Mouse (Mus musculus): Measurements from ENCODE around the gene Tnni1. TPM values are rescaled to one million over a fixed set of nuclear protein-coding genes. Genes with fewer than 3 reads are reported as not detected.

The Tnni1 gene
- total and polyA plus RNA-seq, 2 experiments from 2014 or later, result 4,392 to 4,592 TPM

DNA sequence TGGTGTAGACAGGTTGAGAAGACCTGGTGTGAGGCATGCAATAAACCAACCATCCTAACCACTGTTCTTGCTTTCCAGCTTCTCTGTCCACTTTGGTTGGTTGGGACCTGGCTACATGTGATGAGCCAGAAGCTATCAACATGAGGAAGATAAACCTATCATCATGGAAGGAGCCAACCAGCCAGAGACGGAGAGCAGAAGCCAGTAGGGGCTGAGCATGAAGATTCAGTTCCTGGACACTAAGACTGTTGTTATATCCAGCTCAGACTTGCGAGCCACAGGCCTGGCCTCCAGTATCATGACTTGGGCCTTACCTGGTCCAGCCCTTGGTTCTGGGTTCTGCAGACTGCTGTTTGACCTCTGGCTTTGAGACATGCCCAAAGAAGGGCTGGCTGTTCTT lies 10.8 kb upstream of the Tnni1 start:
- Histone ChIP-seq H3K4me1 (ENCODE audit: control insufficient read depth, insufficient read depth) (peaks cover 57% of the 10 kb centered on the region), H3K9ac (replicated peaks; ENCODE audit: low read depth, low read length) (no peak overlapping the region), H3K27ac (ENCODE audit: low read depth) (no peak overlapping the region), H3K4me3 (ENCODE audit: low read depth, low read length) (peak overlapping the region; percentile 72), H3K27me3 (ENCODE audit: control insufficient read depth, insufficient read depth, low read length) (no peaks in the 10 kb centered on the region), H3K36me3 (replicated peaks; ENCODE audit: control insufficient read depth, insufficient read depth, low read length) (peaks cover 17% of the 10 kb centered on the region), H3K4me2 (ENCODE audit: low read depth, low read length) (peak overlapping the region; percentile 85), H3K9me3 (replicated peaks; ENCODE audit: control insufficient read depth, low read length) (no peaks in the 10 kb centered on the region)
- DNase-seq (ENCODE audit: low spot score) (no peak), ATAC-seq (ENCODE audit: insufficient read depth, low read depth) (no peak)
- WGBS, result 49% methylated on average over 2 of the region's 2 CpGs
- TF ChIP-seq EP300 (IDR thresholded peaks at IDR 0.05; ENCODE audit: low read depth) (no peak), CTCF (IDR thresholded peaks at IDR 0.05; ENCODE audit: low read depth) (no peak)

DNA sequence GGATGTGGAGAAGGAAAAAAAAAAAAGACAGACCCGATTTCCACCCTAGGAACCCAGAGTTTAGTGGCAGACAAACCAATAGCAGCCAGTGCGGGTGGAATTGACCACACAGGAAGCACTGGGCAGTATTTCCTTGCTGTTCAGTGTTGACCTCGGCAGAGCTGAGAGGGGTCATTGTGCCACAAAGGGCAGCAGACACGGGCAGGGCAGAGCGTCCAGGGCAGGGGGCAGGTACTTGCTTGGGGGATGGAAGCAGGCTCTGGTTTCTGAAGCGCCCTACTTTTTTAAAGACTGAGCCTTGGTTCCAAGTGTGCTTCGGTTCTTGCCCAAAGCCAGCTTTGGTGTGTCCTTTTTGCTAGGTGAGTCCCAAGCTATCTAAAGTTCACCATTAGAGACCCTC lies 9.0 kb upstream of the Tnni1 start:
- no peaks in the 10 kb centered on the region for H3K27me3 ChIP-seq (ENCODE audit: control insufficient read depth, insufficient read depth, low read length)
- 74% methylated on average over 7 of the region's 7 CpGs for WGBS
- H3K36me3 ChIP-seq (replicated peaks; ENCODE audit: control insufficient read depth, insufficient read depth, low read length), result peaks cover 17% of the 10 kb centered on the region
- DNase-seq (ENCODE audit: low spot score) (no peak), ATAC-seq (ENCODE audit: insufficient read depth, low read depth) (no peak)
- no peak overlapping the region for H3K4me2 ChIP-seq (ENCODE audit: low read depth, low read length)
- no peak overlapping the region for H3K9ac ChIP-seq (replicated peaks; ENCODE audit: low read depth, low read length)
- TF ChIP-seq CTCF (IDR thresholded peaks at IDR 0.05; ENCODE audit: low read depth) (no peak), EP300 (IDR thresholded peaks at IDR 0.05; ENCODE audit: low read depth) (no peak)
- peak overlapping the region; percentile 60; the same call in 1 of the 2 replicates for H3K27ac ChIP-seq (ENCODE audit: low read depth)
- peaks cover 47% of the 10 kb centered on the region for H3K4me1 ChIP-seq (ENCODE audit: control insufficient read depth, insufficient read depth)
- no peaks in the 10 kb centered on the region for H3K9me3 ChIP-seq (replicated peaks; ENCODE audit: control insufficient read depth, low read length)
- no peak overlapping the region for H3K4me3 ChIP-seq (ENCODE audit: low read depth, low read length)

- Histone ChIP-seq H3K27me3 (ENCODE audit: control insufficient read depth, insufficient read depth, low read length) (no peaks in the 10 kb centered on the region), H3K9me3 (replicated peaks; ENCODE audit: control insufficient read depth, low read length) (no peaks in the 10 kb centered on the region), H3K4me1 (ENCODE audit: control insufficient read depth, insufficient read depth) (peaks cover 45% of the 10 kb centered on the region), H3K9ac (replicated peaks; ENCODE audit: low read depth, low read length) (peak overlapping the region; percentile 23; the same call in 1 of the 2 replicates), H3K27ac (ENCODE audit: low read depth) (peak overlapping the region; percentile 60), H3K4me2 (ENCODE audit: low read depth, low read length) (no peak overlapping the region), H3K36me3 (replicated peaks; ENCODE audit: control insufficient read depth, insufficient read depth, low read length) (peaks cover 17% of the 10 kb centered on the region), H3K4me3 (ENCODE audit: low read depth, low read length) (no peak overlapping the region)
- no peak for TF ChIP-seq CTCF (IDR thresholded peaks at IDR 0.05; ENCODE audit: low read depth)
- TF ChIP-seq EP300 (IDR thresholded peaks at IDR 0.05; ENCODE audit: low read depth), result no peak
- 27% methylated on average over 12 of the region's 12 CpGs for WGBS
- ATAC-seq (ENCODE audit: insufficient read depth, low read depth) (peak; percentile 38), DNase-seq (ENCODE audit: low spot score) (peak; percentile 65)
Observed at GRCm38 (mm10) chr1:135770896-135771572, 8.2 kb upstream of the Tnni1 start.

DNA sequence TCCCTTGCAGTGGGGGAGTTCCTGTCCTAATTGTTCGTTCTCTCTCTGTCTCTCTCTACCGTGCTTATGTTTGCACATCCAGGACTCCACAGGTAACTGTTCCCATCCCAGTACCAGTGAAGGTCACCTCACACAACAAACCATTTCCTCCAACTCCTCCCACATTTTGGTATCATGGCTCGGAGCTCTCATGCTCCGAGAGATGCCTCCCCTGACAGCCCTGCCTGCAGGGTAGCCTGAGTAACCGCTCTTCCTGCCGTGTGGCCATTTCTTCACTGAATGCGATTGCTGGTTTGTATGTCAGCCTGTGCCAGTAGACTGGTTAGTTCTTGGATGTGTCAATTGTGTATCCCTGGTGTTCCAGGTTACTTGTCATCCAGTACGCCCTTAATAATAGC lies 7.7 kb upstream of the Tnni1 start:
- H3K4me1 ChIP-seq (ENCODE audit: control insufficient read depth, insufficient read depth), result peaks cover 50% of the 10 kb centered on the region
- peaks cover 17% of the 10 kb centered on the region for H3K36me3 ChIP-seq (replicated peaks; ENCODE audit: control insufficient read depth, insufficient read depth, low read length)
- H3K27ac ChIP-seq (ENCODE audit: low read depth), result no peak overlapping the region; the same call in 1 of the 2 replicates
- 0 out of 2 replicates have a peak overlapping the region, but pooled peaks have one; percentile 23 for H3K9ac ChIP-seq (replicated peaks; ENCODE audit: low read depth, low read length)
- H3K4me3 ChIP-seq (ENCODE audit: low read depth, low read length), result no peak overlapping the region
- ATAC-seq (ENCODE audit: insufficient read depth, low read depth) (no peak), DNase-seq (ENCODE audit: low spot score) (no peak)
- no peaks in the 10 kb centered on the region for H3K27me3 ChIP-seq (ENCODE audit: control insufficient read depth, insufficient read depth, low read length)
- WGBS, result 57% methylated on average over 8 of the region's 8 CpGs
- H3K9me3 ChIP-seq (replicated peaks; ENCODE audit: control insufficient read depth, low read length), result no peaks in the 10 kb centered on the region
- no peak overlapping the region for H3K4me2 ChIP-seq (ENCODE audit: low read depth, low read length)
- TF ChIP-seq CTCF (IDR thresholded peaks at IDR 0.05; ENCODE audit: low read depth) (no peak), EP300 (IDR thresholded peaks at IDR 0.05; ENCODE audit: low read depth) (no peak)

DNA sequence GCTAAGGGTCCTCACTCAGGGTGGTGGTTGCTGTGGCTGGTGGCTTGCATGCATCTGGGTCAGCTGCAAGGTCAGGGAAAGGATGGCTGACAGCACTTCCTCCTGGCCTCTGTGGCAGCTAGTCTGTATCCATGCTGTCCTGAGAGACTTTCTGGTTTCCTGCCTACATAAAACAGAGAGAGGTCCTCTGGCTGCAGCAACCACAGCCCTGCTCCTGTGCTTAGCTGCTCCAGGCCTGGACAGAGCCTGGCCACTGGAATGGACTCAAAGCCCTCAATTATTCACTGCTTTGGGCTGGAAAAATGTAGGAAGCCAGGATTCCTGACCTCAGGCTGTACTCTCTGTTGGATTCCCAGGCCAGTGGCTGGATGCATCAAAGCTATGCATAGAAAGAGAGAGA lies 2.6 kb upstream of the Tnni1 start:
- Histone ChIP-seq H3K27ac (ENCODE audit: low read depth) (peak overlapping the region; percentile 47), H3K9ac (replicated peaks; ENCODE audit: low read depth, low read length) (no peak overlapping the region), H3K27me3 (ENCODE audit: control insufficient read depth, insufficient read depth, low read length) (0 out of 2 replicates have a peak, but pooled peaks cover 8% of the 10 kb centered on the region), H3K4me3 (ENCODE audit: low read depth, low read length) (no peak overlapping the region), H3K4me1 (ENCODE audit: control insufficient read depth, insufficient read depth) (peaks cover 22% of the 10 kb centered on the region), H3K4me2 (ENCODE audit: low read depth, low read length) (no peak overlapping the region), H3K36me3 (replicated peaks; ENCODE audit: control insufficient read depth, insufficient read depth, low read length) (no peaks in the 10 kb centered on the region), H3K9me3 (replicated peaks; ENCODE audit: control insufficient read depth, low read length) (no peaks in the 10 kb centered on the region)
- no peak for DNase-seq (ENCODE audit: low spot score)
- TF ChIP-seq EP300 (IDR thresholded peaks at IDR 0.05; ENCODE audit: low read depth), result no peak
- no peak for TF ChIP-seq CTCF (IDR thresholded peaks at IDR 0.05; ENCODE audit: low read depth)
- no peak for ATAC-seq (ENCODE audit: insufficient read depth, low read depth)

GRCm38 (mm10) chr1:135777046-135777445 lies 2.2 kb upstream of the Tnni1 start:
- ATAC-seq (ENCODE audit: insufficient read depth, low read depth), result no peak
- Histone ChIP-seq H3K27me3 (ENCODE audit: control insufficient read depth, insufficient read depth, low read length) (0 out of 2 replicates have a peak, but pooled peaks cover 8% of the 10 kb centered on the region), H3K4me2 (ENCODE audit: low read depth, low read length) (no peak overlapping the region), H3K27ac (ENCODE audit: low read depth) (no peak overlapping the region), H3K4me1 (ENCODE audit: control insufficient read depth, insufficient read depth) (peaks cover 20% of the 10 kb centered on the region; the same call in 1 of the 2 replicates), H3K9me3 (replicated peaks; ENCODE audit: control insufficient read depth, low read length) (no peaks in the 10 kb centered on the region), H3K9ac (replicated peaks; ENCODE audit: low read depth, low read length) (no peak overlapping the region), H3K4me3 (ENCODE audit: low read depth, low read length) (no peak overlapping the region), H3K36me3 (replicated peaks; ENCODE audit: control insufficient read depth, insufficient read depth, low read length) (no peaks in the 10 kb centered on the region)
- DNase-seq (ENCODE audit: low spot score), result no peak
- TF ChIP-seq CTCF (IDR thresholded peaks at IDR 0.05; ENCODE audit: low read depth) (no peak), EP300 (IDR thresholded peaks at IDR 0.05; ENCODE audit: low read depth) (no peak)
- 97% methylated on average over 1 of the region's 1 CpGs for WGBS

All from heart, postnatal 0 days (tissue).